Mouse (Mus musculus) ES-Bruce4 (cell line): Measurements from ENCODE around the gene 1700003F12Rik. TPM values are rescaled to one million over a fixed set of nuclear protein-coding genes. Genes with fewer than 3 reads are reported as not detected.

ENCODE experiments used
- H3K27ac ChIP-seq: 2 replicates; pipeline ENCODE4 v1.5.1; 2012; ENCODE audit warnings: low read length, inconsistent platforms; ENCODE audit not compliant: insufficient read depth
- H3K27me3 ChIP-seq: 2 replicates; pipeline ENCODE4 v1.6.1; 2012; ENCODE audit warnings: mild to moderate bottlenecking, low read length, inconsistent platforms; ENCODE audit not compliant: control insufficient read depth, poor library complexity, insufficient read depth, severe bottlenecking
- H3K36me3 ChIP-seq: 2 replicates; pipeline ENCODE4 v1.6.1; 2012; ENCODE audit warnings: inconsistent platforms, mild to moderate bottlenecking, low read length, moderate library complexity; ENCODE audit not compliant: control insufficient read depth, poor library complexity, insufficient read depth, severe bottlenecking
- H3K4me1 ChIP-seq: one replicate; pipeline ENCODE4 v1.8.1; 2011; ENCODE audit warnings: low read length; ENCODE audit not compliant: control insufficient read depth, insufficient read depth
- H3K4me3 ChIP-seq: 2 replicates; pipeline ENCODE4 v1.5.1; 2011; ENCODE audit warnings: low read depth, mild to moderate bottlenecking, low read length
- H3K9ac ChIP-seq: 2 replicates; pipeline ENCODE4 v1.6.1; 2012; ENCODE audit warnings: low read depth, mild to moderate bottlenecking, inconsistent platforms; ENCODE audit not compliant: poor library complexity, severe bottlenecking
- H3K9me3 ChIP-seq: replicated peaks from 2 replicates; pipeline ENCODE4 v1.6.1; 2012; ENCODE audit warnings: mild to moderate bottlenecking, low read length, inconsistent platforms; ENCODE audit not compliant: control insufficient read depth, poor library complexity, insufficient read depth, severe bottlenecking
- CTCF ChIP-seq: IDR thresholded peaks from one replicate; pipeline ENCODE4 v1.8.1; 2011; ENCODE audit warnings: low read depth, low read length
- EP300 ChIP-seq: IDR thresholded peaks from 2 replicates; pipeline ENCODE4 v1.6.1; 2011; ENCODE audit warnings: low read depth, low read length; ENCODE audit not compliant: insufficient read depth
- POLR2A ChIP-seq: IDR thresholded peaks from one replicate; pipeline ENCODE4 v1.8.1; 2011; ENCODE audit warnings: low read length; ENCODE audit not compliant: insufficient read depth
- polyA plus RNA-seq: library from polyadenylated mRNA; stranded (reverse); fragments of >200 nt; gene quantifications from 2 replicates; pipeline ENCODE4 v1.2.4, GENCODE M21; 2011; ENCODE audit warnings: low read depth; ENCODE audit not compliant: missing spikeins, insufficient read depth, insufficient read length

Gene 1700003F12Rik
- polyA plus RNA-seq, 1 experiment: not detected

DNA sequence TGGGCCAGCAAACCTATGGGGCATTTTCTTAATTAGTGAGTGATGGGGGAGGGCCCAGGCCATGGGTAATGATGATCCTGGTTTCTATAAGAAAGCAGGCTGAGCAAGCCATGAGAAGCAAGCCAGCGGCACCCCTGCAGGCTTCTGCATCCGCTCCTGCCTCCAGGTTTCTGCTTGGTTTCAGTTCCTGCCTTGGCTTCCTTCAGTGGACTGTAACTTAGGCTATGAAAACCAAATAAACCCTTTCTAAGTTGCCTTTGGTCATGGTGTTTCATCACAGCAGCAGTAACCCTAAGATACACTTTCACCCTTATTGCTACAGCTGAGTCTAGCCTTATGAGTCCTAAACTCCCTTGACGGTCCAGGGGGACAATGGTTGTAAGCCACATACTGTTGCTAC lies 50.5 kb downstream of the 1700003F12Rik start:
- H3K27me3 ChIP-seq: no peaks in the 10 kb centered on the region
- H3K4me1 ChIP-seq: no peaks in the 10 kb centered on the region
- no peak overlapping the region for H3K9ac ChIP-seq
- no peaks in the 10 kb centered on the region for H3K36me3 ChIP-seq
- no peaks in the 10 kb centered on the region for H3K9me3 ChIP-seq
- no peak overlapping the region for H3K4me3 ChIP-seq
- no peak for TF ChIP-seq EP300
- TF ChIP-seq POLR2A: no peak
- TF ChIP-seq CTCF: no peak
- H3K27ac ChIP-seq: no peak overlapping the region

Other genes starting within 250 kb of the 1700003F12Rik start
- gene Bpifb9b, start 239.9 kb upstream of the 1700003F12Rik start, polyA plus RNA-seq: not detected in 2 replicates
- gene Cdk5rap1, start 174.1 kb upstream of the 1700003F12Rik start, polyA plus RNA-seq: 23.8 and 27.1 TPM in 2 replicates
- gene Snta1, start 139.0 kb upstream of the 1700003F12Rik start, polyA plus RNA-seq: 11.7 and 13.5 TPM in 2 replicates
- gene Cbfa2t2, start 110.6 kb upstream of the 1700003F12Rik start, polyA plus RNA-seq: 79.9 and 89.5 TPM in 2 replicates
- not detected in 2 replicates for gene Actl10, start 4.7 kb downstream of the 1700003F12Rik start, polyA plus RNA-seq
- 4.0 and 5.1 TPM in 2 replicates for gene Necab3, start 11.8 kb downstream of the 1700003F12Rik start, polyA plus RNA-seq
- 27.0 and 28.0 TPM in 2 replicates for gene E2f1, start 22.8 kb downstream of the 1700003F12Rik start, polyA plus RNA-seq
- gene Pxmp4, start 56.6 kb downstream of the 1700003F12Rik start, polyA plus RNA-seq: 8.3 and 9.5 TPM in 2 replicates
- 3.8 and 5.0 TPM in 2 replicates for gene Zfp341, start 66.2 kb downstream of the 1700003F12Rik start, polyA plus RNA-seq
- gene 4930519P11Rik, start 66.4 kb downstream of the 1700003F12Rik start, polyA plus RNA-seq: not detected in 2 replicates
- gene Chmp4b, start 104.6 kb downstream of the 1700003F12Rik start, polyA plus RNA-seq: 116 and 125 TPM in 2 replicates
- gene Gm14214, start 222.9 kb downstream of the 1700003F12Rik start, polyA plus RNA-seq: 1.2 and 1.4 TPM in 2 replicates
- gene Raly, start 244.0 kb downstream of the 1700003F12Rik start, polyA plus RNA-seq: 228 and 241 TPM in 2 replicates
- not detected in 2 replicates for gene a, start 244.3 kb downstream of the 1700003F12Rik start, polyA plus RNA-seq